Mouse (Mus musculus) NIH3T3 (cell line): ENCODE data around the gene Scgb1a1.

Source experiments
- DNase-seq: peaks from one replicate; pipeline ENCODE4 v3.0.0-alpha.2; 2012; ENCODE audit warnings: low read depth

Scgb1a1 gene

DNA sequence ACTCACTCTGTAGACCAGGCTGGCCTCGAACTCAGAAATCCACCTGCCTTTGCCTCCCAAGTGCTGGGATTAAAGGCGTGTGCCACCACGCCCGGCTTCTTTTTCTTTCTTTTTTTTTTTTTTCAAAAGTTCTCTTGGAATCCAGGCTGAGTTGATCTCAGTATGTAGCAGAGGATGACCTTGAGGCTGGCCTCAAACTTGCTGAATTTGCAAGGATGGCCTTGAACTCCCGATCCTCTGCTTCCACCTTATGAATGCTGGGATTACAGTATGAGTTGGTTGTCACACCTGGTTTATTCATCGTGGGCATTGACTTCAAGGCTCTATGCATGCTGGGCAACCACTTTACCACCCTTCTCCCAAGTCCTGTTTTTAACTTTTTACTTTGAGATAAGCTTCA, 47.1 kb downstream of the Scgb1a1 start:
- DNase-seq: no peak

- peak; percentile 78 for DNase-seq
Observed at GRCm38 (mm10) chr19:9039928-9040327, 47.8 kb downstream of the Scgb1a1 start.

- no peak for DNase-seq
Observed at GRCm38 (mm10) chr19:9039266-9039665, 48.5 kb downstream of the Scgb1a1 start.

DNA sequence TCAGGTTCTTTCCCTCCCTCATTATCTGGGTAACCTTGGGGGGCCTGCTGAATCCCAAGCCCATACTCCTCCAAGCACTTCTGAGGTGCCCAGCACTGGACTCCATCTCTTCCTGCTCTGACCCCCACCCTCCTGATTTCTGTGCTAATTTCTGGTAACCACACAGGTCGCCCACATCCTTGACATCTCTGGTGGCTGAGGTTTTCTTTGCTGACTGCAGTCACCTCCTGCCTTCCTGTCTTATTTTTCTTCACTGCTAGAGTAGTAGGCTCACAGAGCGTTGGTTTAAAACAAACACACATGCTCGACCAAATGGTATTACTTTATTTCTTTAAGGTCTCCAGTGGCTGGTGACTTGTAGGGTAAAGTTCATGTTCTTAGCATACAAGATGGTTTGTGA, 49.6 kb downstream of the Scgb1a1 start:
- no peak for DNase-seq

GRCm38 (mm10) chr19:9035101-9035500, 52.7 kb downstream of the Scgb1a1 start:
- DNase-seq: no peak

DNA sequence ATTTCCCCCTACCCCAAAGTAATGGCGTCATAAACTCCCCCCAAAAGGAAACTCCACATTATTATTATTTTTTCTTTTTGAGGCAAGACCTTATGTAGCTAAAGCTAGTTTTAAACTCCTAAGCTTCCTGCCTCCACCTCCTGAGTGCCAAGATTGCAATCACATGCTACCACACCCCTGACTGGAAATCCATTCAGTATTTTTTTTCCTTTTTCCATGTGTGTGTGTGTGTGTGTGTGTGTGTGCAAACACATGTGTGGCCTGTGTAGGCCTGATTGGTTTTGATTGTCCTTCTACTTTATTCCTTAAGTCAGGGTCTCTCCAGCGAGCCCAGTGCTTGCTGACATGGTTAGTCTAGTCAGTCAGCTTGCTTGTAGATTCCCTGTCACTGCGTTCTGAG, 53.3 kb downstream of the Scgb1a1 start:
- peak; percentile 57 for DNase-seq
